Mouse (Mus musculus) adipocyte (in vitro differentiated cells): ENCODE data around the gene Ppp2r1b.

ENCODE experiments used
- DNase-seq: peaks from one replicate; pipeline ENCODE4 v3.0.0-alpha.2; 2016; ENCODE audit warnings: low spot score

Ppp2r1b gene

GRCm38 (mm10) chr9:50920933-50921895 is 76.1 kb downstream of the Ppp2r1b start:
- no peak for DNase-seq

DNA sequence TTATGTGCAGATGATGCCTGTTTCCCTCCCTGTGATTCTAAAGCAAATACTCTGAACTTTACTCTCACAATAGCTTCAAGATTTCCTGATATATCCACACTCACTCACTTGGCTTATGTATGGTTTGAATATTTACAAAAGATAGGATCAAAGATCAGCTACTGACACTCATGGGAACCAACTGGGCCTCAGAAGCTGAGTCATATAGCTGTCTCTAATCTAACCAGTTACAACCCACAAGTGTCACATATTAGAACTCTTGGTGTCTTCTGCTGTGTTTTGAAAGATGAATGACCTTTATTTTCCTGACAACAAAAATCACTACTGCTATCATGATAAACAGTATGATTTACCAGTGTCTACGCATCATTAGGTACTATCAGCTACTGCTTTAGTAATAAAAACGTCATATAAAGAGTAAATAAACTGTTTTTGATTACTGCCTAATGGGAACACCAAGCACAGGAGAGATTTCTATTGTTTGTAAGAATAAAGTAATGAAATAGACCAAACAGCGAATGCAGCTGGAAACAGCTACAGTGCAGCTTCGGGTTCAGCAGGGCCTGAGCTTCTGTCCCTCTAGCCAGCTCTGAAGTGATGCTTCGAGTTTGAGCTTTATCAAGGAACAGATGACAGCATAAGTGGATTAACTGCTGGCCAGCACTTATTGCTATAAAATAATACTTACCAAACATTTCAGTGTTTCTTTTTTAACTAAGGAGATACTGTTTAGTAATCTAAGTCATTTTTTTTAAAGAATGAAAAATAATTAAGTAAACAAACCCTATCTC is 77.5 kb downstream of the Ppp2r1b start:
- DNase-seq = no peak

- no peak for DNase-seq
These were observed 79.4 kb downstream of the Ppp2r1b start for GRCm38 (mm10) chr9:50924454-50924853.

- DNase-seq = no peak
These were observed 80.7 kb downstream of the Ppp2r1b start for GRCm38 (mm10) chr9:50925801-50926200.

DNA sequence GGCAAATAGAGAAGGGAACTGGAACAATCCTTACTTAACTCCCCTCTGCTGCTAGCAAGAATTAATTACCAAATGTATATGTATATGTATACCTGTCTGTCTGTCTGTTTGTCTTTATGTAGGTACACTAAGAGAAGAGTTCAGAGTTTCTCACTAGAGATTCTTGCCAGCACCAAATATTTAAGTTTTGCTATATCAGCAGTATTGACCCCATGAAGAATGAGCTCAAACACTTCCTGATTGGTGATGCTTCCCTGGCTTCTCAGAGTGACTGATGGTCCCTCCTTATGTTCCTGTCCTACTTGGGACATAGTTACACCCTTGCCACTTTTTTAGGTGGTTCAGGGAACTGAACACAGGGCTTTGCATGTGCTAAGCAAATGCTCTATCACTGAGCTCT is 84.9 kb downstream of the Ppp2r1b start:
- DNase-seq = no peak

- DNase-seq = no peak
These were observed 96.8 kb downstream of the Ppp2r1b start for GRCm38 (mm10) chr9:50941804-50942401.

GRCm38 (mm10) chr9:50942711-50943110 is 97.6 kb downstream of the Ppp2r1b start:
- DNase-seq = no peak
